Mouse (Mus musculus) layer of hippocampus, adult 8-10 months (tissue): ENCODE measurements around the gene Prtn3. TPM values are rescaled to one million over a fixed set of nuclear protein-coding genes. Genes with fewer than 3 reads are reported as not detected.
"Not testable (repeated sequence)": the region's sequence is repeated elsewhere in the genome, so short reads cannot be mapped to it uniquely, and the experiment has no call there.

Source experiments
- DNase-seq, 2 experiments: peaks; one replicate each; pipeline ENCODE4 v3.0.0; 2022; ENCODE audit warnings: low spot score in 2 of 2
- total RNA-seq, 4 experiments: library from RNA; stranded (reverse); gene quantifications; 2 replicates each; pipeline ENCODE4 v1.2.4; 2022

Gene Prtn3
- total RNA-seq, 4 experiments from 2014 or later, result 1.2 to 2.3 (median 1.5) TPM

DNA sequence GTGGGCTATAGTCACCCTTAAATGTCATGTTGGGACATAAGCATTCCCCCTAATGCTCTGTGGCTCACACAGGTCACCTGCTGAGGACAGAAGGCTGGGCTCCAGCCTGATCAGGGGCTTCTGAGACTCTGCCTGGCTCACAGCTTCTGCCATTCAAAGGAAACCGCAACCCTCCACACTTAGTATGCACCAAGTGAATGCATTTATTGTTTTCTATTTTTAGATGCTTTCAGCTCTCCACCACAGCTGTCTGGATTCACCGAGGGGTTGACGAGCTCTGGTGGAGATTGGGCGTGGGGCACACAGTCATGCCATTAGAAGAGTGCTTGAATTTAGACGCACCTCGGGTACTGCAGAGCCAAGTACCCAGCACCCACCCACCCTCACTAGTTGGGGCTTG is 963 bp upstream of the Prtn3 start:
- DNase-seq, result no peak

DNA sequence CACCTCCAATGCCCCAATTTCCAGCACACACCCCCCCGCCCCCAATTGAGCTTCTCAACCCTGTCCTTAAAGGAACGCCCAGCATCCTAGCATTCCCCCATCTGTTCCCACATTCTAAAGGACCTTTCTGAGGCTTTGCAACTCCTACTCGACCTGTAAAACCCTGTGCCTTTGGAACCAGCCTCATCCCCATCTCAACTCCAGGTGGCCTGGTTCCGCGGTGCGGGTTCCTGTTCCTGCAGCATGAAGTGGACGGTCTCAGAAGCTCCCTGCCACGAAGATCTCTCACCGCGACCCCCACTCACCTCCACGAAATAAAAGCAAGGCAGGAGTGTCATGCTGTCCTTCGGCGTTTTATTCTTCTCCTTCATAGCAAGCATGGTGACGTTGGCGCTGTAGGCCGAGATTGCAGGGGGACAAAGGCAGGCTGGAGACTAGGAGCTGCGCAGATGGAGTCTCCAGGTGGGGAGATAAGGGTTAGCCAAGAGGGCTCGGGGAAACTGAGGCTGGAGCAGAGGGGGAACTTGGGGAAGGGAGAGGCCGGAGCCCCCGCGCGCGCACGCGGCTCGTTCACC is 474 bp upstream of the Prtn3 start:
- no peak for DNase-seq

- DNase-seq, result no peak
Observed at GRCm38 (mm10) chr10:79877174-79877573, 2.9 kb downstream of the Prtn3 start.

GRCm38 (mm10) chr10:79877757-79878156 is 3.5 kb downstream of the Prtn3 start:
- DNase-seq, result no peak

DNA sequence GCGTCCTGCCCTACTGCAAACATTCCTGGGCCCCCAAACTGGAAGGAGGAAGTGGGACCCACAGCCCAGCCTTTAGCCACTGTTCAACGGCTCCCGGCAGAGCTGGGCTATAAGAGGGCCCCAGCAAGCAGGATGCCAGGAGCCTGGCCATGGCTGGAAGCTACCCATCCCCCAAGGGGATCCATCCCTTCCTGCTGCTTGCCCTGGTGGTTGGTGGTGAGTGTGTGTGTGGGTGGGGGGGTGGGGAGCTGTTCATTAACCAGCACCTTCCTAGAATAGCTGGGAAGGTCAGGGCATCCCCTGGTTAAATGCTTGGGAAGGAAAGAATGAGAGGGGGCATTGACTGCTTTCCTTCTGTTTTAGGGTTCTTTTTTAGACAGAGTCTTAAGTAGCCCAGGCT is 5.3 kb downstream of the Prtn3 start:
- no peak for DNase-seq

GRCm38 (mm10) chr10:79880721-79881120 is 6.4 kb downstream of the Prtn3 start:
- no peak for DNase-seq

DNA sequence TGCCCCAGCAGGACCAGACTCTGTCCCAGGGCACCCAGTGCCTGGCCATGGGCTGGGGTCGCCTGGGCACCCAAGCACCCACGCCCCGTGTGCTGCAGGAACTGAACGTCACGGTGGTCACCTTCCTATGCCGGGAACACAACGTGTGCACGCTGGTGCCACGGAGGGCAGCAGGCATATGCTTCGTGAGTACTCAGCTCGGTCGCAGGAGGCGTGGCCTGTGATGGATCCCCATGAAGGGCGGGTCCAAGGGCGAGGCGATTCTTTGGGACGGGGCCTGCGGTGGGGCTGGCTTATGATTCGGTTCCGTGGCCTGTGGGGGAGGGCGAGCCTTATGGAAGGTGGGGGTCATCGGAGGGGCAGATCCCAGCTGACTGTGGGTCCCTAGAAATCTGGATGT is 7.7 kb downstream of the Prtn3 start:
- DNase-seq, result no peak

DNA sequence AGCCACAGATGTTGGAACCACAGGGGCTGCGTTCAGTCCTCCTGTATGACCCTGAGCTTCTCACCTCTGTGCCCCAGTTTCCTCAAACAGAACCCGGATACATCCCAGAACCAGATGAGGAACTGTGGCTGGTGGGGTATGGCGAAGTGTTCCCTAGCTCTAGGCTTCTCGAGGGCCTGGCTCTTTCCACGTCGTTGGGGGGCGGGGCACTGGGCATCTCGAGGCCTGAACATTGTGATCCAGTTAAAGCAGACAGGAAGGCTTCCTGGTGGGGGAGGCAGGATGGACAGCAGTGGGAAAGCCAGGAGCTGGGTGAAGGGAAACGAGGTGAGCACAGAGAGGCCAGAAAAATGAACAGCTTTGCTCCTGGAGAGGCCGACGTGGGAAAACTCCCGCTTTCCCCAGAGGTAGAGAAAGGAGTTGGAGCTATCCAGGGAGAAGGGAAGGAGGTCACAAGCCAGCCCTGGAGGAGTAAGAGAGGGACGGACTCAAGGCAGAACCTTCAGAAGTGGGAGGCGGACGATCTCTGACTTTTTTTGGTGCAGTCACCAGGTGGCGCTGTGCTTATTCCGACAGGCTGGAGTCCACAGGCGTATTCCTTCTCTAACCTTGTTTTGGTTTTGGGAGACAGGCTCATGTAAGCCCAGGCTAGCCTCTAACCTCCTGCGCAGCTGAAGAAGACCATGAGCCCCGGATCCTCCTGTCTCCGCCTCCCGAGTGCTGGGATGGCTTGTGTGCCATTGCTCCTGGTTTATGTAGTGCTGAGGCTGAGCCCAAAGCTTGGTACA is 9.2 kb downstream of the Prtn3 start:
- DNase-seq, result peak in 1 of 2 experiments; percentile 80

DNA sequence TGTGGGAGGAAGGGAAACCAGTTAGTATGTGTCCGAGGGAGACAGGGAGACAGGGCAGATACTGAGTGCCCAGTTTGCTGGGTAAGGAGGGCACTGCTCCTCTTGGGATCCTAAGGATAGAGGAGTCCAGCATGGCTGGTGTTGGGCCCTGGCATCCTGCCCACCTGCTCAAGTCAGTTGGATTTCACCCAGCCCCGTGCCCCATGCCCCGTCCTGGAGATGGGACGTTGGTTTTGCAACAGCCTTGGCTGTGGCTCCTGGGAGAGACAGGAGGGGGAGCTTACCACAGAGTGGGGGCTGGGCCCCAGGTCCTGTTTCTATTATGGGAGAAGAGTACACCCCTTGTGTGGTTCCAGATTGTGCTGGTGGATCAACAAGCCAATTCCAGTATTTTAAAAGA is 10.2 kb downstream of the Prtn3 start:
- no peak for DNase-seq

- not testable (repeated sequence) for DNase-seq
Observed at GRCm38 (mm10) chr10:79884938-79885337, 10.7 kb downstream of the Prtn3 start.

GRCm38 (mm10) chr10:79886054-79886453 is 11.8 kb downstream of the Prtn3 start, which contains the start of gene Elane:
Gene Elane, plus strand, starts transcription at chr10:79886247.
- DNase-seq, result no peak

- no peak for DNase-seq
Observed at GRCm38 (mm10) chr10:79886611-79887010, 12.3 kb downstream of the Prtn3 start.

GRCm38 (mm10) chr10:79889386-79889785 is 15.1 kb downstream of the Prtn3 start:
- no peak for DNase-seq

GRCm38 (mm10) chr10:79890670-79891069 is 16.4 kb downstream of the Prtn3 start, which contains the start of gene Cfd:
Gene Cfd, plus strand, starts transcription at chr10:79890853.
- no peak for DNase-seq

DNA sequence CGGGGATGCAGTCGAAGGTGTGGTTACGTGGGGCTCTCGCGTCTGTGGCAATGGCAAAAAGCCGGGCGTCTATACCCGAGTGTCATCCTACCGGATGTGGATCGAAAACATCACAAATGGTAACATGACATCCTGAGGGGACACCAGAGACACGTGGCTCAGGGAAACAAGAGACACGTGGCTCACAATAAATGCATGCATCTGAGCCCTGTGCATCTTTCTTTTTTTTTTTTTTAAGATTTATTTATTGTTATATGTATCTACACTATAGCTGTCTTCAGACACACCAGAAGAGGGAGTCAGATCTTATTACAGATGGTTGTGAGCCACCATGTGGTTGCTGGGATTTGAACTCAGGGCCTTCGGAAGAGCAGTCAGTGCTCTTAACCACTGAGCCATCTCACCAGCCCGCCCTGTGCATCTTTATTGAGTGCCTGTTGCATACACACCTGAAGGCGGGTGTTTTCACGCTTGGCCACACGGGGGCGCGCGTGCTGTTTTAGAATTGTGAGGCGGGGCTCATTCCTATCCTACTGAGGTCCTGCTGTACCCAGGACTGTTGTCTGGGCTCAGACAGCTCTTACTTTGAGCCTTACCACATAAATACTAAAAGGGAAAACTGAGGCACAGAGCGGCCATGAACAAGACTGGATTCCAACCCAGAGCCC is 18.3 kb downstream of the Prtn3 start:
- DNase-seq, result peak in 1 of 2 experiments; percentile 79

- DNase-seq, result no peak
Observed at GRCm38 (mm10) chr10:79896306-79896705, 22.0 kb downstream of the Prtn3 start.

- DNase-seq, result no peak
Observed at GRCm38 (mm10) chr10:79896814-79897213, 22.5 kb downstream of the Prtn3 start.

DNA sequence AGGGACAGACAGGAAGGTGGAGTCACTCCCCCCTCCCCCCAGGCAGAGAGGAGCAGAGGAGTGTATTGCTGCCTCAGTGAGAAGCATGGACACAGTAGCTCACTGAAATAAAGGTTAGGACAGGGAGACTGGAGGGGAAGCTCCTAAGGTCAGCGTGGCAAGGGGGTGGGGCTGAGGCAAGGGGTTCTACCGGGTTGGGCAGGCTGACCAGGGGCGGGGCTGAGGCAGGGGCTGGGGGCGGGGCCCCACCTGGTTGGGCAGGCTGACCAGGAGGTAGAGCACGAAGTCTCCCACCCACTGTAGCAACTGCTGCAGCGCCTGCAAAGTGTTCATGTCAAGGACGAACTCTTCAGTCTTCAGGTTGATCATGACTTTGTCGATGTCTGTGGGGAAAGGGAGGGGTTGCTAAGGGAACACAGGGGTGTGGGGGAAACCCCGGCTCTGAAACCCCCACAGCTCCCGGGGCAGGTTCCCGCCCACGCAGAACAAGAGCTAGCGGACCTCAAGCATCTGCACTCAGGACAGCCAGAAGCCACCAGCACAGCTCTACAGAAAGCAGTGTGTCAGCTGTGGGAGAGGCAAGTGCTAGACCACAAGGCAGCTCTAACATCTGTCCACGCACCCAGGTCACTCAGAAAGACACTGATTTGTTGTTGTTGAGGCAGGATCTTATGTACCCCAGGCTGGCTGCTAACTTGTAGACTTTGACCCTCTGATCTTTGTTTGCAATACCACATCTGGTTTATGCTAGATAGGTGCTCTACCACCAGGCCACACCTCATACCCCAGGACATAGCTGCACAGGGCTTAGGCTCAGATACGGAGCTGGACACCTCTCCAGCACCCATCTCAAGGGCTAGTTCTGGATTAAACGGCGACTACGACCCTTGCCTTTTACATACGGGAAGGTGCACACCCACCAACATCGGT is 23.3 kb downstream of the Prtn3 start:
- no peak for DNase-seq

GRCm38 (mm10) chr10:79900951-79901410 is 26.7 kb downstream of the Prtn3 start:
- peak; percentile 82 to 88 for DNase-seq

GRCm38 (mm10) chr10:79906712-79907111 is 32.4 kb downstream of the Prtn3 start:
- DNase-seq, result no peak

GRCm38 (mm10) chr10:79907415-79907814 is 33.1 kb downstream of the Prtn3 start:
- no peak for DNase-seq
